Mouse (Mus musculus) retina, embryonic 14.5 days (tissue): Measurements from ENCODE around the gene Olfr1135.

Experiments used
- DNase-seq: peaks from one replicate; pipeline ENCODE4 v3.0.0-alpha.2; 2015; ENCODE audit warnings: low spot score

Gene Olfr1135

GRCm38 (mm10) chr2:87673564-87673963 lies at the start of gene Olfr1135:
TSS of gene Olfr1135 (minus strand) at chr2:87673664.
- no peak for DNase-seq

- DNase-seq, result no peak
Measured at GRCm38 (mm10) chr2:87713079-87713478, 39.6 kb upstream of the Olfr1135 start, which contains the start of gene Olfr1137. TSS of gene Olfr1137 (minus strand) at chr2:87713179.

- no peak for DNase-seq
Measured at GRCm38 (mm10) chr2:87693847-87694246, 20.4 kb upstream of the Olfr1135 start, which contains the start of gene Olfr1136. TSS of gene Olfr1136 (minus strand) at chr2:87693947.

GRCm38 (mm10) chr2:87658360-87658759 lies 15.1 kb downstream of the Olfr1135 start, which contains the start of gene Olfr1134:
TSS of gene Olfr1134 (minus strand) at chr2:87658460.
- DNase-seq, result no peak

GRCm38 (mm10) chr2:87647274-87647673 lies 26.2 kb downstream of the Olfr1135 start, which contains the start of gene Olfr1133:
TSS of gene Olfr1133 (minus strand) at chr2:87647374.
- DNase-seq, result no peak

GRCm38 (mm10) chr2:87642441-87642840 lies 31.0 kb downstream of the Olfr1135 start:
- DNase-seq, result no peak

GRCm38 (mm10) chr2:87637435-87637834 lies 36.0 kb downstream of the Olfr1135 start, which contains the start of gene Olfr1132:
TSS of gene Olfr1132 (minus strand) at chr2:87637535.
- DNase-seq, result no peak

GRCm38 (mm10) chr2:87626804-87627203 lies 46.7 kb downstream of the Olfr1135 start, which contains the start of gene Olfr1131:
TSS of gene Olfr1131 (plus strand) at chr2:87627104.
- no peak for DNase-seq
